Mouse (Mus musculus) midbrain, postnatal 0 days (tissue): ENCODE measurements at regions not wholly inside any gene's neighbourhood (a gene's known extent, or its start where the extent isn't known, plus 50 kb on each side); places are given as distances from the start of the nearest gene placed in this dataset.

ENCODE experiments used
- ATAC-seq: fragments of 200-750 bp; cut with Nextera tagmentation; 2 replicates; pipeline ENCODE4 v1.8.0; 2017; ENCODE audit warnings: moderate number of reproducible peaks, mild to moderate bottlenecking, moderate TSS enrichment, moderate library complexity; ENCODE audit not compliant: low FRiP score
- DNase-seq: peaks from one replicate; pipeline ENCODE4 v3.0.0-alpha.2; 2015; ENCODE audit warnings: low spot score
- H3K27ac ChIP-seq: fragments of 300-500 bp; sonication (generic); 2 replicates; pipeline ENCODE4 v1.5.1; 2014; ENCODE audit warnings: low read depth, mild to moderate bottlenecking, low read length, mixed read lengths
- H3K27me3 ChIP-seq: fragments of 300-500 bp; sonication (generic); 2 replicates; pipeline ENCODE4 v1.6.1; 2014; ENCODE audit warnings: low read length, control low read depth, mixed read lengths; ENCODE audit not compliant: insufficient read depth
- H3K36me3 ChIP-seq: fragments of 300-500 bp; sonication (generic); 2 replicates; pipeline ENCODE4 v1.6.1; 2014; ENCODE audit warnings: low read length, control low read depth, mixed read lengths; ENCODE audit not compliant: insufficient read depth
- H3K4me1 ChIP-seq: fragments of 300-500 bp; sonication (generic); 2 replicates; pipeline ENCODE4 v1.6.1; 2014; ENCODE audit warnings: mild to moderate bottlenecking, control low read depth, antibody characterized with exemption, low read length, mixed read lengths; ENCODE audit not compliant: insufficient read depth
- H3K4me2 ChIP-seq: fragments of 300-500 bp; sonication (generic); 2 replicates; pipeline ENCODE4 v1.6.1; 2014; ENCODE audit warnings: low read depth, mild to moderate bottlenecking, low read length, mixed read lengths; ENCODE audit not compliant: poor library complexity, severe bottlenecking
- H3K4me3 ChIP-seq: fragments of 300-500 bp; sonication (generic); 2 replicates; pipeline ENCODE4 v1.5.1; 2014; ENCODE audit warnings: low read depth, mild to moderate bottlenecking, low read length, moderate library complexity
- H3K9ac ChIP-seq: fragments of 300-500 bp; sonication (generic); replicated peaks from 2 replicates; pipeline ENCODE4 v1.6.1; 2014; ENCODE audit warnings: mild to moderate bottlenecking, low read length, moderate library complexity, mixed read lengths; ENCODE audit not compliant: poor library complexity, severe bottlenecking
- H3K9me3 ChIP-seq: fragments of 300-500 bp; sonication (generic); 2 replicates; pipeline ENCODE4 v1.6.1; 2016; ENCODE audit warnings: low read length, control low read depth
- CTCF ChIP-seq: IDR thresholded peaks from 2 replicates; pipeline ENCODE4 v1.5.1; 2016; ENCODE audit warnings: antibody characterized with exemption, mild to moderate bottlenecking
- WGBS: fragments of 180-500 bp; shearing (Covaris S2); extraction: QIAGEN DNeasy Blood & Tissue Kit; methylation state at CpG from one replicate; pipeline ENCODE4 v1.1.7; 2014; 5-methylcytosine and 5-hydroxymethylcytosine counted together

DNA sequence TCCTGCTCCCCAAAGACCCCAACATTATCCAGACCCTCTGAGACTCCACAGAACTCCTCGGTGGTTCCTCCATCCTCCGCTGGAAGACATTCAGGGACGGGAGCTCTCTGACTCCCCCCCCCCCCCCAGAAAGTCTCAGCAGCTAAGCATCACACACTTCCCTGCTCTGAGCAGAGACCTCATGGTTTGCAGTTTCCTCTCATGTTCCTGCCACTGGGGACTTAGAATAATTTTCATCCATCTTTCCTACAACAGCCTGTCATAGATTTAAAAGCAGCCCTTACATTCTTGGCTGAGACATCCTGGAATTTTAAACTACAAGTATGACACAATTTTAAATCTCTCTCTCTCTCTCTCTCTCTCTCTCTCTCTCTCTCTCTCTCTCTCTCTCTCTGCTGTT lies 69.2 kb downstream of the Gpr65 start:
- TF ChIP-seq CTCF = no peak
- WGBS = 79% methylated on average over 3 of the region's 3 CpGs
- ATAC-seq (no peak), DNase-seq (no peak)
- no peak overlapping the region for H3K9ac ChIP-seq
- H3K4me3 ChIP-seq = no peak overlapping the region
- no peaks in the 10 kb centered on the region for H3K9me3 ChIP-seq
- no peaks in the 10 kb centered on the region for H3K4me1 ChIP-seq
- no peaks in the 10 kb centered on the region for H3K36me3 ChIP-seq
- H3K27me3 ChIP-seq = no peaks in the 10 kb centered on the region
- no peak overlapping the region for H3K4me2 ChIP-seq
- no peak overlapping the region for H3K27ac ChIP-seq

DNA sequence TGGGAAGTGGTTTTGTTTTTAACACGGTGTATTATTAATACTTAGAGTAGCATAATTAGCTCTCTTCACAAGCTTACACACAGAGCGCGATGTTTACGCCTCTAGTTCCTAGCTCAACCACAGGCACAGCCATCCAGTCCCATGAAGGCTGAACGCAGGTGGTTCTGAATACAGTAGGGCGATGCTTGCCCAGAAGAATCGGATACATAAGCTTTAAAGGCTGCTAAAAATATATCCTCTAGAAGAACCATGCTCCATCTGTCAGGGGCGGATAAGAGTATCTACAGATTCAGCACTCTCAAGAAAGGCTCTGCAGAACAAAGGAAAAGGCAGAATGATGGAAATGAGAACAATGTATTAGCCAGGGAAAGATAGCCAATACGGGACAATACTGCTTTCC lies 71.1 kb downstream of the Gpr65 start:
- no peaks in the 10 kb centered on the region for H3K4me1 ChIP-seq
- ATAC-seq (no peak), DNase-seq (no peak)
- H3K4me3 ChIP-seq = no peak overlapping the region
- H3K27ac ChIP-seq = no peak overlapping the region
- no peak overlapping the region for H3K4me2 ChIP-seq
- no peaks in the 10 kb centered on the region for H3K9me3 ChIP-seq
- no peaks in the 10 kb centered on the region for H3K27me3 ChIP-seq
- 73% methylated on average over 9 of the region's 9 CpGs for WGBS
- no peaks in the 10 kb centered on the region for H3K36me3 ChIP-seq
- no peak overlapping the region for H3K9ac ChIP-seq
- no peak for TF ChIP-seq CTCF

DNA sequence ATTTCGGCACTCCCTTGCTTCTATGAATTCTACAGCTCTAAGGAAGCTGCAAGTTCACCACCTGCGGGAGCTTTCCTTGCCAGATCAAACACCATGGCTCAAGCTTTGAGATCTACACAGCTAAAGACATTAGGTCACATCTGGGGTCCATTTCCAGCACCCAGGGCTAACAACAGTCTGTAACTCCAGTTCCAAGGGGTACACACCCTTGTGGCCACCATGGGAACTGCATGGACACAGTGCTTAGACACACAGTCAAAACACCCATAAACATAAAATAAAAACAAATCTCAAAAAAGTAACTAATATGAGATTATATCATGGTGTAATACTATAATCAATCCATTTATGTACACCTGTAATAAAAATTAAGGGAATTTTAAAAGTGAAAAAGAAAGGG lies 73.7 kb downstream of the Gpr65 start:
- Histone ChIP-seq H3K9ac (no peak overlapping the region), H3K27me3 (no peaks in the 10 kb centered on the region), H3K4me1 (no peaks in the 10 kb centered on the region), H3K9me3 (no peaks in the 10 kb centered on the region), H3K27ac (no peak overlapping the region), H3K4me2 (no peak overlapping the region), H3K36me3 (no peaks in the 10 kb centered on the region), H3K4me3 (no peak overlapping the region)
- DNase-seq = no peak
- 88% methylated on average over 2 of the region's 2 CpGs for WGBS
- TF ChIP-seq CTCF = peak; percentile 55
- ATAC-seq = no peak

DNA sequence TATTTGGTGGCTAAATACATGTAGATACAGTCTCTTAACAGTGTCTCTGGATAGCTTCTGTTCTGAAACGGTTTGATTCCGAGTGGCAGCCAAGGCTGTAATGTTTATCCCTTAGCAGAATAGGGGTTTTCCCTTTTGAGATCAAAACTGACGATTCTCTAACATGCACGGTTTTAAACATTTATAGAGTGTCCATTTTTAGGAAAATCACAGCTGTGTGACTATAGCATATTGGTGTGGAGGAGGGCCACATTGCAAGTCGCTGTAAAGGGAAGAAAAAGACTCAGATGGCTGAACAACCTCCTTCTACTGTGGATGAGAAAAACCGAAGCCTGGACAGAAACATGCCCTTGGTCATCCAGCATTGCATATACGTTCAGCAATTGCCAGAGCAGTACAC lies 75.2 kb downstream of the Gpr65 start:
- no peak overlapping the region for H3K9ac ChIP-seq
- no peak overlapping the region for H3K4me2 ChIP-seq
- no peak overlapping the region for H3K4me3 ChIP-seq
- H3K27me3 ChIP-seq = no peaks in the 10 kb centered on the region
- H3K36me3 ChIP-seq = no peaks in the 10 kb centered on the region
- no peaks in the 10 kb centered on the region for H3K4me1 ChIP-seq
- no peaks in the 10 kb centered on the region for H3K9me3 ChIP-seq
- H3K27ac ChIP-seq = no peak overlapping the region
- 83% methylated on average over 7 of the region's 7 CpGs for WGBS
- DNase-seq (no peak), ATAC-seq (no peak)
- TF ChIP-seq CTCF = no peak

DNA sequence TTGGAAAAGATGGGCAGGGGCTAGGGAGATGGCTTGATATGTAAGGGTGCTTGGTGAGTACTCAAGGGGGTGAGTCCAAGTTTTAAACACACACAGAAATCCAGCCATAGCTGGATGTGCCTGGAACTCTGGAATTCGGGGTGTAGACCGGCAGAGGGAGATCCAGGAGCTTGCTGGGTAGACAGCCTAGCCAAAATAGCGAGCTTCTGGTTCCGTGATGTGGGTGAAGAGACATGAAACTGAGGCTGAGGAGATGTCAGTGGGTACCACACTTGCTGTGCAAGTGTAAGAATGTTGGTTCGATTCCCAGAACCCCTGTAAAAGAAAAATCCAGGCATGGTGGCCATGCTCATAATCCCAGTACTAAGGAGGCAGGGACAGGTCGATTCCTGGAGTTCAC lies 78.6 kb downstream of the Gpr65 start:
- Histone ChIP-seq H3K4me1 (no peaks in the 10 kb centered on the region), H3K27me3 (no peaks in the 10 kb centered on the region), H3K4me2 (no peak overlapping the region), H3K27ac (no peak overlapping the region), H3K9me3 (no peaks in the 10 kb centered on the region), H3K9ac (no peak overlapping the region), H3K4me3 (no peak overlapping the region), H3K36me3 (no peaks in the 10 kb centered on the region)
- no peak for ATAC-seq
- TF ChIP-seq CTCF = no peak
- no peak for DNase-seq
- 90% methylated on average over 6 of the region's 6 CpGs for WGBS

DNA sequence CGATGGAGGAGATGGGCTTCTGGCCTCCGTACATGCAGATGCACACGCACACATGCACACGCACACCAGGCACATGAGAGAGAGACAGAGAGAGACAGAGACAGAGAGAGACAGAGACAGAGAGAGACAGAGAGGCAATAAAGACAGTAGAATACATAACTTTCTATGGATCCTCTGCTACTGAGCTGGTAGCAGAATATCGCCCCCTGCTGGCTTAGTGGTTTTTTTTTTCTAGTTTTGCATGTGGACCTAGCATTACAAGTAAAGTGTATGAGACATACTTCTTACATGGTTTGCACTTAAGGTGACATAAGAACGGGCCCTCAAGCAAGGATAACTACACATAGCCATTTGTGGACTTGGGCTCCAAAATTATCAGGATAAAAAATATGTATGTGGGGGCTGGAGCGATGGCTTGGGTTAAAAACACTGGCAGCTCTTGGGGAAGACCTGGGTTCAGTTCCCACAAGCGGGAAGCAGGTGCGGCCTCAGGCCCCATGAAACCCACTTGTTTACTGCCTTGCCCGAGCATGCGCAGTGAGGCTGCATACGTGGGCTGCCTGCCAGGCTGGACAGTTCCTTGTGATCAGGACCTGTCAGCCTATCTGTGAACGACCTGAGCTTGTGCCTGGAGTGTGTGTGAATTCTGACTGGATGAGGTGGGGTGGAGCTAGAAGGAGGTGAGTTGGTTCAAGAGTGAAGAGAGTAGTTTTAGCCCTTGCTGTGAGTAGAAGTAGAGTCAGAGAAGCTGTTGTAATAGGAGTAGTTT lies 79.3 kb downstream of the Gpr65 start:
- H3K36me3 ChIP-seq = no peaks in the 10 kb centered on the region
- no peak overlapping the region for H3K4me3 ChIP-seq
- H3K9me3 ChIP-seq = no peaks in the 10 kb centered on the region
- no peak for ATAC-seq
- H3K27me3 ChIP-seq = no peaks in the 10 kb centered on the region
- TF ChIP-seq CTCF = peak; percentile 59
- 80% methylated on average over 13 of the region's 13 CpGs for WGBS
- no peak overlapping the region for H3K4me2 ChIP-seq
- H3K9ac ChIP-seq = no peak overlapping the region
- H3K4me1 ChIP-seq = no peaks in the 10 kb centered on the region
- H3K27ac ChIP-seq = no peak overlapping the region
- DNase-seq = peak; percentile 35
